Mouse (Mus musculus): ENCODE measurements around the gene Aamp.
A peak's percentile ranks its signal among the peaks of the same experiment; 100 is the strongest.

Gene Aamp

GRCm38 (mm10) chr1:74235938-74236589, 48.5 kb downstream of the Aamp start, which contains the start of gene Arpc2:
Gene Arpc2, plus strand, starts transcription at chr1:74236084.
- peak; percentile 98 to 99 for DNase-seq

- no peak for DNase-seq
Observed at GRCm38 (mm10) chr1:74230992-74231391, 53.5 kb downstream of the Aamp start.

GRCm38 (mm10) chr1:74229942-74230341, 54.6 kb downstream of the Aamp start:
- no peak for DNase-seq

Data from lung, postnatal 4 days (tissue).